Mouse (Mus musculus): Measurements from ENCODE around the gene E330034G19Rik.

The E330034G19Rik gene

DNA sequence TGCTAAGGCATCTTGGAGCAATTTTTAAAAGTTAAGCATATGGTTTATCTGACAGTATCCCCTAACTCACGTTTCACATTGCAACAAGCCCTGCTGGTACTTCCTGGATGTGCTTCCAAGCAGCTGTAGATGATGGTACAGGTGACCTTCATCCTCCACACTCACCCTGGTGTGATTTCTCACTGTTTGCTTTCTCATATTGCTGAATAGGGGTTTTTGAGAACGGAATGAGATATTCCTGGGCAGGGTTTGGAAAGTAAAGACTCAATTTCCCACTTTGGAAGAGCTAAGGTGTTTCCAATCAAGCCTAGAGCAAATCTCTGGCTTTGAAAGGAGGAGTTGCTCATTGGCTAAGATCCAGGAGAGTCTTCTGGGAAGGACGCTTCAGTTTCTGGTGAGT, at the start of gene E330034G19Rik:
E330034G19Rik (plus strand) TSS at position 301 of the 400 bp plus-strand sequence.
- DNase-seq (ENCODE audit: low spot score in 2 of 2) = no peak

DNA sequence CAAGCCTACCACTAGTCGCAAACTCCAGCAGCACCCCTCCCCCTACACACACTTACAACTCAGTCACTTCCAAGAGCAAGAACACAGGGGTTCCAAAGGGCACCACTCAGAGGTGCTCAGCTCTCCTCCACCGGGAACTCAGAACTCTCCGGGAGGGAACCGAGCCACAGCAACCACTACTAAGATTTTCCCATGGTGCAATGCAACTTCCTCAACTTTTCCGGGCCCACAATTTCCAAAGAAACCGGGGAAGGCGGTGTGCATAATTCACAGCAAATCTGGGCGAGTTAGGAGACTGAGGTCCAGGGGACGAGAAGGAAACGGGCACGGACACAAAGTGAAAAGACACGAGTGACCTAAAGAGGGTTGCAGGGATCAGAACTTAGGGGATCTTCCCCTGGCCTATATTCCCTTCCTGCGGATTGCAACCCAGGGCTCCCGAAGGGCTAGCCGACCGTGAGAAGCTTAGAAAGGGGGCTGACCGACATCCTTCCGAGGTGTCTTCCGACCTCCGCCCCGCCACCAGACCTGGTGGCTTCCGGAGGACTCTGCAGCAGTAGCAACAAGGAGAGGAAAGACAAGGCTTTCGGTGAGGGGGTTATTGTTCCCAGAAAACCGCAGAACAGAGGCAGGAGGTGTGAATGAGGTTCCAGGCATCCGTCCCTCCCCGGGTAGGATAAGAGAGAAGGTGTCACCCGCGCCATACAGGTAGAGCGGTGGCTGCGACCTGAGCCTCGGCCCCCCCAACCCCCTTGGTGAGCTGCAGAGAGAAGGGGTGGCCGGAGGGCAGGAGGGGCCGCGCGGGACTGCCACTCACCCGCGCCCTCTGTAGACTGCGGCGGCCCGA, 48.5 kb upstream of the E330034G19Rik start:
- peak in 1 of 2 experiments; percentile 13 for DNase-seq (ENCODE audit: low spot score in 2 of 2)

DNA sequence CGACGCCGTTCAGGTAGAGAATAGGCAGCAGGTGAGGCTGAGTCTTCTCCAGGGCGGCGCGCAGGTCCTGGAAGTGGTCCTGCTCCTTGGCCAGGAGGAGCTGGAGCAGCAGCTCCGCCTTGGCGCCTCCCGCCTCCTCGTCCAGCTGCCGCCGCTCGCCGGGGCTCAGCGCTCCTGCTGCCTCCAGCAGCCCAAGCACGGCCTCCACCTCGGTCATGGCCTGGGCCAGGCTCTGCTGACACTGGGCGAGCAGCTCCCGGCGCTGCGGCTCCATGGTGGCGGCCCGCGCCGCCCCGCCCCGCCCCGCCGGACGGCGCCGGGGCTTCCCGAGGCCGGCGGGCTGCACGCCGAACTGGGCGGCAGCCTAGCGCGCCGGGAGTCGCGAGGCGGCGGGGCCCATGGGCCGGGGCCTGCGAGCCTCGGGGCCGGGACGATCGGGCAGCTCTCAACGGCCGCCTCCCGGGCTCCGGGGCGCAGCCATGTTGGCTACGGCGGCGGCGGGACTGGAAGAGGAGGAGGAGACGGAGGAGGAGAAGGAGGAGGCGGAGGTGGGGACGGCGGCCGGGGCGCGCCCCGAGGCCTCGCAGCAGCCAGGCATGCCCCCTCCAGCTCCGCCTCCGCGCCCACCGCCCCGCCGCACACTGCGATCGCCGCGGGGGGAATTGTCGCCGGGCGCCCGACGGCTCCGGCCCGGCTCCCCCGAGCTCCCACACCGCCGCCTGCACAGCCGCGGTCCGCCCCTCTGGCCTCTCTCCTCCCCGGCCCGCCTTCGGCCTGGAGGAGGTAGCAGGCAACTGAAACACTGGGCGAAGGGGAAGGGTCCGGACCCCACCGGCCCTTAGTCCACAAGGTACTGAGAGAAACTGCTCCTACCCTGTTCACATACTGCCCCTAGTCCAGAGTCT, 47.6 kb upstream of the E330034G19Rik start, which contains the start of gene Dlg5:
Dlg5 (minus strand) TSS at position 744 of the 905 bp plus-strand sequence.
- peak; percentile 35 to 64 for DNase-seq (ENCODE audit: low spot score in 2 of 2)

DNA sequence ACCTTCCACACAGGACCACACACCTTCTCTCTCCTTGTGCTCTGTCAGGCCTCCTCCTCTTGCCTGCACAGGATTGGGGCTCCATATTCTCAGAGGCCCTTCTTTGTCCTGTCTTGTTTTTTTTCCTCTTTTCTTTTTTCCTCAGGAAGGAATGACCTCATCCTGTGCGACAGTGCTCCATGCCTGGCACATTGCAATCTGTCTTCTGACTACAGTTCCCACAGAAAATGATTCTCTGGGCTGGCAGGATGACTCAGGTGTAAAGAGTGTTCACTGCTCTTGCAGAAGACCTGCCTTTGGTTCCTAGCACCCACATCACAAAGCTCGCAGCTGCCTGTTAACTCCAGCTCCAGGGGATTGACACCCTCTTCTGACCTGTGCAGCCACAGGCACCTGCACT, 43.1 kb upstream of the E330034G19Rik start:
- no peak for DNase-seq (ENCODE audit: low spot score in 2 of 2)

DNA sequence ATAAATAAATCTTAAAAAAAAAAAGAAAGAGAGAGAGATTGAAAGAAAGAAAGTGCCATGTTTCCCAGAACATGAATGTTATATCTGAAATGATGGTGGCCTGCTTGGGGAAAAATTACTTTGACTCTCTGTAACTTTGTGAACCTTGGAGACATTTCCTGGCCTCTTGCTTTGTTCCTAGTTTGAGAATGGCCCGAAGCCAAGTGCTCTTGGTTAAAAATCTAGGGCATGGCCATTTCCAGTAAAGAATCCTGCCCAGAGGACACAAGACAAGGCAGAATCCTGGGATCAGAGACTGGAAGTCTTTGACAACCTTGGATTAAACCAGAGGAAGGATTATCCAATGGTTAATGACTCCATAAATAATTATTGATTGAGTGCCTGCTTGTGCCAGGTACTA, 41.7 kb upstream of the E330034G19Rik start:
- DNase-seq (ENCODE audit: low spot score in 2 of 2) = no peak

DNA sequence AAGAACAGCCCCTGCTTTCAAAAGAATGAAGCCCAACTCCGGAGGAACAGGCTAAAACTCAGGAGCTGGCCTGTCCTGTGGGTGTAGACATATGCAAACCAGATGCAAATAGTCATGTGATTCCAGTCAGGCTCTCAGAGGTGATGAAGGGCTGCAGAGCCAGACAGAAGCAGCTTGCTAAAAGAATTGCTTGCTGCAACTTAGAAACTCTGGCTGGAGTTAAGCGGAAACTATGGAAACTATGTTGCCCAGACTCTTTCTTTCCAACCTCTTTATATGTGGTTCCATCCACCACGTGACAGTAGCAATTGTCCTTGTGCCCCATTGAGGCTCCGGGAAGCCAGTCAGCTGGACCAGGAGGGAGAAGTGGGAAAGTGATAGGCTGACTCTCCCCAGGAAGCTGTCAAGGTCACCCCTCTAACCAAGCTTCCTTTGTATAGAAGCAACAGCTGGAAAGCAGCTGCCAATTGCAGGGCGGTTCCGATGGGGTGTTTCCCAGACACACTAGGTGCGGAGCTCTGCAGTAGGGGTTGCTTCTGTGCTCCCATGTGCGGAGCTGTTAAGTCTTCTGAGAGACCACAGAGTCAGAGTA, 39.3 kb upstream of the E330034G19Rik start:
- no peak for DNase-seq (ENCODE audit: low spot score in 2 of 2)

DNA sequence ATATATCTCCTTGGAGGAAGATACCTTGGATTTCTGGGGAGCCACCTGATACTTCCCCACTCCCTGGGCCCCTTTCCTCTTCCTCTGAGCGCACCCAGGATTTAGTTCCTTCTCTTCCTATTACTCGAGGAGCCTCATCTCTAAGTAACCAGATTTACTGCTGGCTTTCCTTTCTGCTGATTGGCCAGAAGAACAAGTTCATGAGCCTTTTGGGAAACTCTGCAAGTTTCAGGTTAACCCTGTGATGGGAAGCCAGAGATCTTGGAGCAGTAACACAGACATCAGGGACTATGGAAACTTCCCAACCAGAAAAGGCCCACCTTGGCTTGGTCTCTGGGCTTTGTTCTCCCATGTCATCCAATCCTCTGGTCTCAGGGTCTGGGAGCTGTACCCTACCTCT, 37.1 kb upstream of the E330034G19Rik start:
- DNase-seq (ENCODE audit: low spot score in 2 of 2) = no peak

DNA sequence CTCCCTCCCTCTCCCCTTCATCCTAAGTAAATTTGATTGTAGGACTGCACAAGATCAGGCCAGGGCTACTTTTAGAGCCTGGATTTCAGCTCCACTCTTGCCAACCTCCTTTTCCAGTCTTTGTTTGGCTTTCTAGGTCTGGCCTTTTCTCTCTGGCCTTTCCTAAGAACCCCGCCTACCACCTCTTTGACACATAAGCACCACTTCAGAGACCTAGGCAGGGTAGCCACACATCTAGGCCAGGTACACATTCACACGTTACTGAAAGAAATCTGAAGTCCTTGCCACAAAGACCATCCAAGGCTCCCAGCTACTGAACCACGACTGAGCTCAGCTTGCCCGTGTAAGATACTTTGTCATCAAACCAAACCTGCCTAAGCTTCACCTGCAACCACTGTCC, 32.6 kb upstream of the E330034G19Rik start:
- DNase-seq (ENCODE audit: low spot score in 2 of 2) = no peak

DNA sequence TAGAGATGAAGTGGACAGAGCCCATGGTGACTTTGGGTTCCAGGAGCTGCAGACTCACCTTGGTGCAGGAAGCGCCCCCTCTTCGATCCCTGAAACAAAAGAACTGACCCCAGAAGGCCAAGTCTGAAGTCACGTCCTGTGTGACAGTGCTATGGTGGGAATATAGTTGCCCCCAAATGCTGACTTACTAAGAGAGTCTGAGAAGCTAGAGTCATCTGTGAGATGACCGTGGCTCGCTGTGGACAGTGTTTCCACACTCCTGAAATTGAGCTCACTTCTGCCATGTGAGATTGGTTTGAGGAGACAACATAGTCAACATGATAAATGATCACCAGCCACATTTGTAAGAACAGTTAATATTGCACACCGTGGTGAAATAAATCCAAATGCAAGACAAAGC, 30.6 kb upstream of the E330034G19Rik start:
- no peak for DNase-seq (ENCODE audit: low spot score in 2 of 2)

DNA sequence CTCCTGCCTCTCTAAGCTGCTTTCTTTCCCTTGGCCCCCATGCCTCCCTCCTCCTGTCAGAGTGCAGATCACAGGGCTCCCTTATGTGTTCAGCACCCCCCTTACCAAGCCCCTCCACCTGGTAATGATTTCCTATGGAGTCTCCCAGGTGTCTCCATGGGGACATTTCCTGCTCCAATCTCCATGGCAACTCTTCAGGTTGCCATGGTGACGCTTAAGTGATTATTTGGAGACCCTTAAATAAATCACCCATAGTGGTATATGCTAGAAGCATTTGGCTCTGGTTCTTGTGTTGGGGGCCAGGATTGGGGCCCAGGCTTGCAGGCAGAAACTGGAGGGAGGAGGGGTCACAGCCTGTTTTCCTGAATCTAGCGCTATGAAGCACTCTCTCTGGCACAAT, 30.1 kb upstream of the E330034G19Rik start:
- peak in 1 of 2 experiments; percentile 21 for DNase-seq (ENCODE audit: low spot score in 2 of 2)

DNA sequence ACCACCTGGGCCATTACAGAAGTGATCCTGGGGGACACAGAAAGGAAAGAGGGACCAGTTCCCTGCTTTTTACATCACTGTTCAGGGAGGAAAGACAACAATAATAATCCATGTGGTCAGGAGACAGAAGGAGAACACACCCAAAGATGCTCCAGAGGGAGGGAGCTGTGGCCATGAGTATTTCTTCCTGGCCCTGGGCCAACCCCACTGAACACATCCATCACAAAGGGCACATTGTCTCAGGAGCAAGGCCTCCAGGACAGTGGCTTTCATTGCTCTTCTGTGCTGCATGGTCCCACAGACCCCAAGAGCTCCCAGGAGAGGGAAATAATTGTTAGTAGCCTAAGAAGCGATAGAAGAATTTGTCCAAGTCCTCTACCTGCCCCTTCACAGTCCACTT, 23.4 kb upstream of the E330034G19Rik start:
- no peak for DNase-seq (ENCODE audit: low spot score in 2 of 2)

DNA sequence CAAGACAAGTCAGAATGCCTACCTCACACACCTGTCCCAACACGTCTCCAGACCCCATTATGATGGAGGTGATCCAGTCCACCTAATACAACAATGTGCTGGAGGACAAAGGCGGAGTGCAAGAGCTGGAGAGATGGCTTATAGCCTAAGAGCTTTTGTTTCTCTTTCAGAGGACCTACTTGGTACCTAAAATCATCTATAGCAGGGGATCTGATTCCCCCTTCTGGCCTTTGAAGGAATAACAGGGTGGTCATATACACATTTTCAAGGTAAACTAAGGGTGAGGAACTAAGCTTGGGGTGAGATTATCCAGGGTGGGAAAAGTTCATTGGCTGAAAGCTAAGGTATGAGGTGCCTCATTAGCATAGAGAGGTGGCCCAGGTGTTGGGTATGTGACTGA, 19.4 kb upstream of the E330034G19Rik start:
- DNase-seq (ENCODE audit: low spot score in 2 of 2) = peak in 1 of 2 experiments; percentile 18

DNA sequence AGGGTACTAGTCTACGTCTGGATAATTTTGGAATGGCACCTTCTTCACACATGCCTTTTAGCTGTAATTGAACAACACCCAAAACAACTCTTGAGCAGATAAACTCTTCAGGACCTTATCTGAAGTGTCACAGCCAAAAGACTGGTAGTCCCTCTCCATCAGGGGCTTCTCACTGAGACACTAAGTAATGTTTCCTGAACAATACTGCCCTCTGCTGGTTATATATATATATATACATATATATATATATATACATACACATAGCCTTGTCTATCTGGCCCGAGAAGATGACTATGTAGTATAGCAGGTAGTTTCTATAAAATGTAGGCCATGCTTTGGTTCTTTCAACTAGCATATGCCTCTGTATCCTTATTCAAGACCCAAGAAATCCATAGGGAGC, 17.5 kb upstream of the E330034G19Rik start:
- DNase-seq (ENCODE audit: low spot score in 2 of 2) = no peak

DNA sequence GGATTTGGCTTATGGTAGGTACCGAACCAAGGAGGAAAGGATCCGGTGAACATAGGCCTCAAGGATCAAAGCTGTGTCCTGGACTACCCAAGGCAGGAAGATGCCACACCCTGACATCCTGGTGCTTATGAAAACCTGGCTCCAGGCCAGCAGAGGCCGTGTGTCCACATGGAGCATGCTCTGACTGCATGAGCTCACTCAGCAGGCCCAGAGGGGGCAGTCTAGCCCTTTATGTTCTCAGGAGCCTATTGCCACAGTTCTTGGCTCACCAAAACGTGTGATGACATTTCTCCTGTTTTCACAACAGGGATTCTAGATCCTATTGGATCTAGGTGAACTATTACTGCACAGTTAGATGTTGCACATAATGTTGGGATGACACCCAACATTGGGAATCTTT, 11.7 kb upstream of the E330034G19Rik start:
- no peak for DNase-seq (ENCODE audit: low spot score in 2 of 2)

DNA sequence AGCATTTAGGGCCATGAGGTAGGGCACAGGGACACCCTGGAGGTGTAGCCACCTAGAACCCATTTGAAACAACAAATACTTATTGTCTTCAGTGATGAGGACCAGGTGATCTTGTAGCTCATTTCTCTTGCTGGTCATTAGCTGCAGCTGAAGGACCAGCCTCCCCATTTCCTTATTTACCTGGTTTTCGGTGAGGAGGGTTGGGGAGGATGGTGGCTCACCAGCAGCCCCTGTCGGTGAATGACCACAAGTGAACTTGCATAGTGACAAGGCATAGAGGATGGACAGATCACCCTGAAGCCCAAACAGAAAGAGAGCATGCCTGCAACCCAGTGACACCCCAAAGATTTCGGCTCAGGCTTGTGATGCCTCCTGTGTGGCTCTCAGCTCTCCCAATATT, 10.7 kb upstream of the E330034G19Rik start:
- DNase-seq (ENCODE audit: low spot score in 2 of 2) = no peak

DNA sequence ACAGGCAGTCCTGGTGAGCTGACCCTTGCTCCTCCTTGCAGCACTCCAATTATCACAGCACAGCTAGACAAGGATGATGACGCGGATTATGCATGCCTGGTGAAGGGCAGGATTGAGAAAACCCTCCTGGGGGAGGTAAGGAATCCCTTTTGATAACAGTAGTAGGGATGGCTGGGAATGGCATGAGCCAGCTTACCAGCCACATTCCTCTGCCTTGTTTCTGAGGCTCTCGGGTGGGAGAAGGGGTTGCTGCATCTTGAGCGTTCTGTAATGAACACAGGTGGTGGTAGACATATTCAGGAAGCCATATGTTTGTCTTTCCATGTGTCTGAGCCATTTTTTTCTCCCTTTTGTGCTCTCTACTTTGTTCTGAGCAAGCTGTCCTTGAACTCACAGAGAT, 6.9 kb upstream of the E330034G19Rik start:
- no peak for DNase-seq (ENCODE audit: low spot score in 2 of 2)

DNA sequence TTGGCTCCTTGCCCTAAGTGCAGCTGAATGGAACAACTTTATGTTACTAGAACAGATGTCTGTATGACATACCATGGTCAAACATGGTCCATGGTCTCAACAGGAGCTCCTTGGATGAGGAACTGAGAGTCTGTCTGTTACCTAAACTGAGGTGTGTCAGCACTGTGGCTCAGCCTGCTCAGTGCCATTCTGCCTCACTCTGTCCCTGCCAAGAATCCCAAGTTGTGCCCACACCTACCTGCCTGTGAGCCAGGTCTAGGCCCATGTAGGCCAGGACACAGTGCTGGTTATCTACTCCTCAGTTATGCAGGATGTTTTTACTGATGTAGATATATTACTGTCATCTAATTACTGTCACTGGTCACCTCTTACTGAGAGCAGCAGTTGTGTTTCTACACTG, 2.3 kb upstream of the E330034G19Rik start:
- DNase-seq (ENCODE audit: low spot score in 2 of 2) = no peak

DNA sequence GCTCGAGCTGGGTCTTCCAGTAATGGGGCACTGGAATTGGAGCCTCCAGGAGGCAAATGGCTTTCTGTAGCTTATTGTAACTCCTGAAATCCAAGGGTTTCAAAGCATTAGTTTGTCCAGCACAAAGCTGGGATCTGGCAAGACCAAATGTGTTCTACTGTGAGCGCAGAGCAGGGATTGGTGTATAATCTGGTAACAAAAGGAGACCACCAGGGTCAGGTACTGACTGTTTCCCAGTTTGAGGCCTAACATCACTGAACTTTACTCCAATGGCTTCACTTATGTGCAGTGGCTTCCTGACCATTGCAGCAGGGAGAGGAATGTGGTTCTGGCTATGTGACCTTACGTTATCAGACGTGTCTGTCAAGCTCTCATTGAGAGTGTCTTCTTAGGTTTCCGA, 617 bp downstream of the E330034G19Rik start:
- no peak for DNase-seq (ENCODE audit: low spot score in 2 of 2)

DNA sequence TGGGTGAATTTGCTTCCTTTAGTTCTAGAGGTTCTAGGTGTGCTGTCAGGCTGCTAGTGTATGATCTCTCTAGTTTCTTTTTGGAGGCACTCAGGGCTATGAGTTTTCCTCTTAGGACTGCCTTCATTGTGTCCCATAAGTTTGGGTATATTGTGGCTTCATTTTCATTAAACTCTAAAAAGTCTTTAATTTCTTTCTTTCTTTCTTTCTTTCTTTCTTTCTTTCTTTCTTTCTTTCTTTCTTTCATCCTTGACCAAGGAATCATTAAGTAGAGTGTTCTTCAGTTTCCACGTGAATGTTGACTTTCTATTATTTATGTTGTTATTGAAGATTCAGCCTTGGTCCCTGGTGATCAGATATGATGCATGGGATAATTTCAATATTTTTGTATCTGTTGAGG, 9.1 kb downstream of the E330034G19Rik start:
- DNase-seq (ENCODE audit: low spot score in 2 of 2) = peak; percentile 45 to 57

DNA sequence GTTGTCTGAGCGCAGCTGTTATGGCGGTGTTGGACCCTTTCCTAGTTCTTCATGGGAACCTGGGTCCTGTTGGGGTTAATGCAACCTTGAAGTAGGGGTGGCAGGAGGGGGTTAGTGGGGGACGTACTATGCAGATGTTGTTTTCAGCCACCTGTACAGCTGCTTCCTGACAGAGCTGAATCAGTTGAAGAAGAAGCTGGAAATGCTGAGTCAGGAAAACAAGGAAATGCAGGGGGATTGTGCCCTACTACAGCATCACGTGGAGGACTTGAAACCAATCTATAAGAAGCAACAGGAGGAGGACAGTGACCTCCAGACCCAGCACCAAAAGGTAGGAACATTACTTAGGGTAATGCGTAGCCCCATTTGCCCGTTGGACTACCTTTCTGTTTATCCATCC, 13.7 kb downstream of the E330034G19Rik start:
- no peak for DNase-seq (ENCODE audit: low spot score in 2 of 2)

DNA sequence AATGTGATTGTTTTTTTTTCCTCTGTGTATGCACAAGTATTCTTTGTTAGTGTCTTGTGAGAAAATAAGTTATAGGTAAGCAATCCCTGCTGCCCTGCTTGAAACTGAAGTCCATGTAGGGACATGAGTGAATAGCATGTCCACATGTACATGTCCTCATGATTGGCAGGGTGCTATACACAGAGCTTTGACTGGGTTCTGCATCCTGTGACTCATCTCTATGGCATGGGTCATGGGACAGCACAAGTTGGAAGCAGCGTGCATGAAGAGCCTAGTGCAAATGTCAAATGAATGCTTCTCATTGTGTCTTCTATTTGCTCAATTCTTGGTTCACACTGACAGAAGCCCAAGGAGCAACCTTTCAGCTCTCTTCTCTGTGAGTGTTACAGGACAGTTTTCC, 14.1 kb downstream of the E330034G19Rik start:
- no peak for DNase-seq (ENCODE audit: low spot score in 2 of 2)

DNA sequence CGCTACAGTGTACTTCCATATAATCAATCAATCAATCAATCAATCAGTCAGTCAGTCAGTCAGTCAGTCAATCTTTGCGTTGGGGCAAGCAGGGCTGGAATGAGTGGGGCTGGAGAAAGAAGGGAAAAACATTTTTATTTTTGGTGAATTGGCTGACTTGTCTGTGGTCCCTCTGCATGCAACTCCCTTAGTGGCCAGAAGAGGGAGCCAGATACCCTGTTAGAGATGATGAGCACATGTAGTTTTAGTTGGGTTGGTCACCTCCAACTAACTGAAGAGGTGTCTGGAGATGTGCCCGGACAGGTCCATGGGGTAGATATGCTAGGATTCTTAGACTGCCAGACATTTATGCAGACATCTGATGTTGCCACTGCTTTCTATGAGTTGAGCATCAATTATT, 18.1 kb downstream of the E330034G19Rik start:
- peak; percentile 54 to 69 for DNase-seq (ENCODE audit: low spot score in 2 of 2)
